Mouse (Mus musculus): ENCODE data around the gene Parp4.

- TF ChIP-seq POLR2A (IDR thresholded peaks at IDR 0.05; ENCODE audit: borderline replicate concordance, insufficient read depth, low read length) (no peak), CTCF (IDR thresholded peaks at IDR 0.05; ENCODE audit: borderline replicate concordance, insufficient read depth, low read depth, low read length) (no peak)
These were observed 74.0 kb downstream of the Parp4 start for GRCm38 (mm10) chr14:56649448-56649847.
